12 mouse cellular contexts compared by ENCODE assay signal in the genomic region with DNA sequence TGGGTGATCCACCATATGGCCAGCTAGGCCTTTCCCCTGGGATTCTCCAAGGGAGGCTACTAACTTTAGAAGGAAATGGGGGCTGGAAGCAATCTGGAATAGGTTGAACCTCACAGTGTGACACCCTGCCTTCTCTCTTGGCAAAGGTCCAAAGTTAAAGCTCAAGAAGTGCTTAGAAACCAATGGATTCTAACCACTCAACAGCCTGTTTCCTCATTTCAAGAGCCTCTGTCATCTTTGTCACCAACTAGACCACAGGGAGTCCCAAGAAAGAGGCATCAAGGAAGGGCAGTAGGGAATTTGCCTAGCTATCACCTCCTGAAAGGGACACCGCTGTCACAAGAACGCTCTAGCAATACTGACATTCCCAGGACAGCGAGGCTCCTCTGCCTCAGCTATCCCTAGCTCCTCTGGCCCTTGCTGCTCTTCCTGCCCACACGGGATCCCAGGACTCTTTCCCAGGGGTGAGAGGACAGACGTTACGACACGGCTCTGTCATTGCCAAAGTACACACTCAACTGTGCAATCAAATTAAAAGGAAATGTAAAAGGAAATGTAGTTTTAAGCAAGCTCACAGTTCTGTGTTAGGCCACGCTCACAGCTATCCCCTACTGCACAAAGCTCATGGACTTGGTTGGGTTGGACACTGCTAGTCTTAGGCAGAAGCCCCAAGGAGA.
A peak's percentile ranks its signal among the peaks of the same experiment; 100 is the strongest.
DNase-seq lines count a peak whose midpoint lies in the region; ATAC-seq and TF ChIP-seq lines count a peak whose summit lies in the region.
"Had no signal": no experiment of that assay in that cellular context is flagged by ENCODE, and none has a peak within 500 bp of the region (broad histone marks: within the 10 kb centered on the region; RNA-seq: fewer than 3 reads in every experiment).

No protein-coding gene starts in this region.

- peaks cover 16% of the 10 kb centered on the region for H3K9me3 ChIP-seq in intestine, embryonic 16.5 days (ENCODE audit: control insufficient read depth, low read length)
- H3K9me3 ChIP-seq in lung, embryonic 15.5 days, result peaks cover 24% of the 10 kb centered on the region
- H3K9me3 ChIP-seq: heart, embryonic 15.5 days had no signal

- no peaks in the 10 kb centered on the region for H3K36me3 ChIP-seq in liver, adult 2 months (ENCODE audit: control insufficient read depth, insufficient read depth, low read length)
- no peaks in the 10 kb centered on the region for H3K36me3 ChIP-seq in intestine, embryonic 16.5 days (ENCODE audit: control insufficient read depth, insufficient read depth, low read length)
- no peaks in the 10 kb centered on the region for H3K36me3 ChIP-seq in lung, embryonic 15.5 days

- no peak for TF ChIP-seq CTCF in liver, adult 2 months (IDR thresholded peaks at IDR 0.05; ENCODE audit: low read depth, low read length)
- no peak for TF ChIP-seq CTCF in layer of hippocampus, adult 2 months (conservative IDR thresholded peaks at IDR 0.05)

- 16% methylated on average over 8 of the region's 8 CpGs for WGBS in liver, adult 2 months
- 80% methylated on average over 8 of the region's 8 CpGs for WGBS in intestine, embryonic 16.5 days
- 51% methylated on average over 8 of the region's 8 CpGs for WGBS in lung, embryonic 15.5 days

- no peak for ATAC-seq in intestine, embryonic 16.5 days
- no peak for ATAC-seq in lung, embryonic 15.5 days (ENCODE audit: borderline replicate concordance, extremely low read depth, low FRiP score, low TSS enrichment)
- ATAC-seq: CD4-positive, CD25-positive, alpha-beta regulatory T cell, adult 4 months had no signal

- H3K27me3 ChIP-seq in liver, adult 2 months (ENCODE audit: control insufficient read depth, insufficient read depth, low read length), result no peaks in the 10 kb centered on the region
- H3K27me3 ChIP-seq in intestine, embryonic 16.5 days (replicated peaks; ENCODE audit: control insufficient read depth, insufficient read depth, low read length), result no peaks in the 10 kb centered on the region
- no peaks in the 10 kb centered on the region for H3K27me3 ChIP-seq in lung, embryonic 15.5 days

- H3K4me1 ChIP-seq in liver, adult 2 months (ENCODE audit: control insufficient read depth, insufficient read depth, low read length), result peaks cover 23% of the 10 kb centered on the region
- H3K4me1 ChIP-seq in intestine, embryonic 16.5 days (ENCODE audit: control insufficient read depth, insufficient read depth, low read length), result peaks cover 37% of the 10 kb centered on the region
- H3K4me1 ChIP-seq in lung, embryonic 15.5 days, result peaks cover 55% of the 10 kb centered on the region

- H3K4me3 ChIP-seq in liver, adult 2 months (ENCODE audit: insufficient read depth, low read depth, low read length), result no peak overlapping the region
- no peak overlapping the region for H3K4me3 ChIP-seq in intestine, embryonic 16.5 days (ENCODE audit: low read length)
- H3K4me3 ChIP-seq in lung, embryonic 15.5 days, result no peak overlapping the region
- no peak overlapping the region for H3K4me3 ChIP-seq in layer of hippocampus, adult 2 months
- H3K4me3 ChIP-seq: heart, embryonic 15.5 days had no signal

- no peaks in the 10 kb centered on the region for H3K79me2 ChIP-seq in liver, adult 2 months (ENCODE audit: control insufficient read depth, insufficient read depth, low read length)

- no peak for TF ChIP-seq POLR2A in liver, adult 2 months (IDR thresholded peaks at IDR 0.05; ENCODE audit: extremely low read depth, insufficient read depth, low read length)

- no peak overlapping the region for H3K4me2 ChIP-seq in intestine, embryonic 16.5 days (ENCODE audit: low read depth, low read length)
- no peak overlapping the region for H3K4me2 ChIP-seq in lung, embryonic 15.5 days
- H3K4me2 ChIP-seq: heart, embryonic 15.5 days had no signal

- H3K27ac ChIP-seq in liver, adult 2 months (replicated peaks; ENCODE audit: insufficient read depth, low read depth, low read length), result peak overlapping the region; percentile 49
- H3K27ac ChIP-seq in intestine, embryonic 16.5 days (ENCODE audit: low read length), result peak overlapping the region; percentile 54; the same call in 1 of the 2 replicates
- peak overlapping the region; percentile 67; the same call in 1 of the 2 replicates for H3K27ac ChIP-seq in lung, embryonic 15.5 days
- no peak overlapping the region for H3K27ac ChIP-seq in layer of hippocampus, adult 2 months
- H3K27ac ChIP-seq: heart, embryonic 15.5 days had no signal

- DNase-seq in liver, adult 2 months (ENCODE audit: extremely low read depth, low read depth, low spot score), result peak; percentile 94
- no peak for DNase-seq in liver
- DNase-seq in testis, postnatal 14 days (ENCODE audit: low spot score), result no peak
- no peak for DNase-seq in layer of hippocampus, adult 2 months (ENCODE audit: low spot score in 2 of 2)
- no peak for DNase-seq in right cerebral cortex, adult 18-20 months
- DNase-seq: cerebellum, postnatal 25 days; kidney, adult 2 months had no signal

- H3K9ac ChIP-seq in liver, adult 2 months (ENCODE audit: low read depth, low read length), result no peak overlapping the region
- 0 out of 2 replicates have a peak overlapping the region, but pooled peaks have one; percentile 13 for H3K9ac ChIP-seq in intestine, embryonic 16.5 days (ENCODE audit: low read depth, low read length)
- no peak overlapping the region for H3K9ac ChIP-seq in lung, embryonic 15.5 days
- H3K9ac ChIP-seq: heart, embryonic 15.5 days; liver, embryonic 14.5 days had no signal
